Mouse (Mus musculus): ENCODE data around the gene Aox3. TPM values are rescaled to one million over a fixed set of nuclear protein-coding genes. Genes with fewer than 3 reads are reported as not detected.

Gene Aox3
- polyA plus RNA-seq, 1 experiment from 2014 or later = 0.47 TPM

GRCm38 (mm10) chr1:58099119-58099518 is 13.8 kb upstream of the Aox3 start:
- no peak for TF ChIP-seq CTCF (IDR thresholded peaks at IDR 0.05; ENCODE audit: low read depth)
- no peaks in the 10 kb centered on the region for H3K9me3 ChIP-seq (ENCODE audit: control insufficient read depth)
- H3K4me1 ChIP-seq (replicated peaks; ENCODE audit: control insufficient read depth, insufficient read depth, low read length) = no peaks in the 10 kb centered on the region

GRCm38 (mm10) chr1:58101531-58102146 is 11.3 kb upstream of the Aox3 start:
- Histone ChIP-seq H3K4me1 (replicated peaks; ENCODE audit: control insufficient read depth, insufficient read depth, low read length) (no peaks in the 10 kb centered on the region), H3K4me3 (ENCODE audit: low read depth, low read length) (no peak overlapping the region), H3K9me3 (ENCODE audit: control insufficient read depth) (no peaks in the 10 kb centered on the region), H3K27ac (ENCODE audit: low read depth, low read length) (no peak overlapping the region), H3K36me3 (ENCODE audit: control insufficient read depth, insufficient read depth) (no peaks in the 10 kb centered on the region), H3K4me2 (replicated peaks; ENCODE audit: low read depth) (no peak overlapping the region), H3K27me3 (replicated peaks; ENCODE audit: control insufficient read depth, insufficient read depth, low read length) (no peaks in the 10 kb centered on the region), H3K9ac (ENCODE audit: low read depth, low read length) (no peak overlapping the region)
- no peak for TF ChIP-seq CTCF (IDR thresholded peaks at IDR 0.05; ENCODE audit: low read depth)
- ATAC-seq = no peak
- 63% methylated on average over 2 of the region's 2 CpGs for WGBS

More at GRCm38 (mm10) chr1:58099119-58099518, 13.8 kb upstream of the Aox3 start:
- H3K4me2 ChIP-seq (replicated peaks; ENCODE audit: low read depth) = no peak overlapping the region
- H3K9ac ChIP-seq (ENCODE audit: low read depth, low read length) = no peak overlapping the region
- H3K4me3 ChIP-seq (ENCODE audit: low read depth, low read length) = no peak overlapping the region
- H3K27ac ChIP-seq (ENCODE audit: low read depth, low read length) = no peak overlapping the region
- no peak for ATAC-seq
- H3K36me3 ChIP-seq (ENCODE audit: control insufficient read depth, insufficient read depth) = no peaks in the 10 kb centered on the region
- H3K27me3 ChIP-seq (replicated peaks; ENCODE audit: control insufficient read depth, insufficient read depth, low read length) = 0 out of 2 replicates have a peak, but pooled peaks cover 2% of the 10 kb centered on the region

DNA sequence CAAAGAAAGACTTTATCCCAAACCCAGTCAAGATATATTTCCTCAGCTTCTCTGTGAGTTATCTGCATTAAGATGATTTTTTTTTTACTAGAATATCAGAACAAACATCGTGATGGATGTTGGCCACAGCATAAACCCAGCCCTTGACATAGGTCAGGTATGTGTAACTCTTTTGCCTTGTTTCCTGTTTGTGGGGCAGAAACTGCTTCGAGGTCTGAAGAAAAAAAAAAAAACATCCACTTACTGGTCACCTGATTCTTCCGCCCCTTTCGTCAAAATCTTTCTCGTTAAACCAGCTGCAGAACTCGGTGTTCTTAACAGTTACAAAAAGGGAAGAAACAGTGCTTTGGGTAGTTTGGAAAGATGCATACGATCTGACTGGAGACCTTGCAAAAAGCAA is 10.4 kb upstream of the Aox3 start:
- Histone ChIP-seq H3K9me3 (ENCODE audit: control insufficient read depth) (no peaks in the 10 kb centered on the region), H3K27me3 (replicated peaks; ENCODE audit: control insufficient read depth, insufficient read depth, low read length) (no peaks in the 10 kb centered on the region), H3K9ac (ENCODE audit: low read depth, low read length) (no peak overlapping the region), H3K27ac (ENCODE audit: low read depth, low read length) (no peak overlapping the region), H3K4me2 (replicated peaks; ENCODE audit: low read depth) (no peak overlapping the region), H3K4me1 (replicated peaks; ENCODE audit: control insufficient read depth, insufficient read depth, low read length) (no peaks in the 10 kb centered on the region), H3K4me3 (ENCODE audit: low read depth, low read length) (no peak overlapping the region), H3K36me3 (ENCODE audit: control insufficient read depth, insufficient read depth) (no peaks in the 10 kb centered on the region)
- TF ChIP-seq CTCF (IDR thresholded peaks at IDR 0.05; ENCODE audit: low read depth) = no peak
- 71% methylated on average over 7 of the region's 7 CpGs for WGBS
- ATAC-seq = no peak

GRCm38 (mm10) chr1:58105685-58106084 is 7.2 kb upstream of the Aox3 start:
- Histone ChIP-seq H3K9me3 (ENCODE audit: control insufficient read depth) (no peaks in the 10 kb centered on the region), H3K9ac (ENCODE audit: low read depth, low read length) (no peak overlapping the region), H3K36me3 (ENCODE audit: control insufficient read depth, insufficient read depth) (no peaks in the 10 kb centered on the region), H3K4me3 (ENCODE audit: low read depth, low read length) (no peak overlapping the region), H3K27me3 (replicated peaks; ENCODE audit: control insufficient read depth, insufficient read depth, low read length) (no peaks in the 10 kb centered on the region), H3K4me2 (replicated peaks; ENCODE audit: low read depth) (no peak overlapping the region), H3K27ac (ENCODE audit: low read depth, low read length) (no peak overlapping the region), H3K4me1 (replicated peaks; ENCODE audit: control insufficient read depth, insufficient read depth, low read length) (no peaks in the 10 kb centered on the region)
- no peak for TF ChIP-seq CTCF (IDR thresholded peaks at IDR 0.05; ENCODE audit: low read depth)
- WGBS = 83% methylated on average over 6 of the region's 6 CpGs
- ATAC-seq = no peak

- Histone ChIP-seq H3K27me3 (replicated peaks; ENCODE audit: control insufficient read depth, insufficient read depth, low read length) (no peaks in the 10 kb centered on the region), H3K9ac (ENCODE audit: low read depth, low read length) (no peak overlapping the region), H3K4me2 (replicated peaks; ENCODE audit: low read depth) (no peak overlapping the region), H3K36me3 (ENCODE audit: control insufficient read depth, insufficient read depth) (no peaks in the 10 kb centered on the region), H3K27ac (ENCODE audit: low read depth, low read length) (no peak overlapping the region), H3K4me3 (ENCODE audit: low read depth, low read length) (no peak overlapping the region), H3K4me1 (replicated peaks; ENCODE audit: control insufficient read depth, insufficient read depth, low read length) (no peaks in the 10 kb centered on the region), H3K9me3 (ENCODE audit: control insufficient read depth) (no peaks in the 10 kb centered on the region)
- WGBS = 73% methylated on average over 2 of the region's 2 CpGs
- ATAC-seq = no peak
- no peak for TF ChIP-seq CTCF (IDR thresholded peaks at IDR 0.05; ENCODE audit: low read depth)
These were observed 5.9 kb upstream of the Aox3 start for GRCm38 (mm10) chr1:58107066-58107465.

DNA sequence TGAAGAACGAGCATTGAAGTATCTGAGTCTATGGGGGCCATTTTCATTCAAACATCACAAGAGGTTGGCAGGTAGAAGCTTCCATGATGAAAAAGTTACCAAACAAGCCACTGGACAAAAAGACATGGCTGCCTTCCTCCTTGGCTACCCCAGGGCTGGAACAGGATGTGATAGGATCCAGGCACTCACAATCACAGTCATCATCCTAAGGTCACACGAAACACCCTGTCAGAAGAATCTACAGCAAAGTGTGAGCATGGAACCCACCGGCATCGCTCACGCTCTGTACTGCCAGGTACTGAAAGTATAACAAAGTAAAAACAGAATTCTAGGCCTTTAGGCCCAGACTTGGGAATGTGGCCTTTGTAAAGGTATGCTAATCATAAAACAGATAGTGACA is 2.7 kb upstream of the Aox3 start:
- Histone ChIP-seq H3K4me2 (replicated peaks; ENCODE audit: low read depth) (no peak overlapping the region), H3K36me3 (ENCODE audit: control insufficient read depth, insufficient read depth) (no peaks in the 10 kb centered on the region), H3K9me3 (ENCODE audit: control insufficient read depth) (no peaks in the 10 kb centered on the region), H3K9ac (ENCODE audit: low read depth, low read length) (no peak overlapping the region), H3K4me1 (replicated peaks; ENCODE audit: control insufficient read depth, insufficient read depth, low read length) (no peaks in the 10 kb centered on the region), H3K27me3 (replicated peaks; ENCODE audit: control insufficient read depth, insufficient read depth, low read length) (no peaks in the 10 kb centered on the region), H3K27ac (ENCODE audit: low read depth, low read length) (no peak overlapping the region), H3K4me3 (ENCODE audit: low read depth, low read length) (no peak overlapping the region)
- ATAC-seq = no peak
- 91% methylated on average over 5 of the region's 5 CpGs for WGBS
- TF ChIP-seq CTCF (IDR thresholded peaks at IDR 0.05; ENCODE audit: low read depth) = no peak

- 66% methylated on average over 4 of the region's 4 CpGs for WGBS
- H3K9me3 ChIP-seq (ENCODE audit: control insufficient read depth) = no peaks in the 10 kb centered on the region
- H3K4me1 ChIP-seq (replicated peaks; ENCODE audit: control insufficient read depth, insufficient read depth, low read length) = no peaks in the 10 kb centered on the region
- H3K27me3 ChIP-seq (replicated peaks; ENCODE audit: control insufficient read depth, insufficient read depth, low read length) = no peaks in the 10 kb centered on the region
- H3K4me2 ChIP-seq (replicated peaks; ENCODE audit: low read depth) = no peak overlapping the region
- no peaks in the 10 kb centered on the region for H3K36me3 ChIP-seq (ENCODE audit: control insufficient read depth, insufficient read depth)
- no peak overlapping the region for H3K9ac ChIP-seq (ENCODE audit: low read depth, low read length)
- H3K4me3 ChIP-seq (ENCODE audit: low read depth, low read length) = no peak overlapping the region
- ATAC-seq = no peak
- H3K27ac ChIP-seq (ENCODE audit: low read depth, low read length) = no peak overlapping the region
- no peak for TF ChIP-seq CTCF (IDR thresholded peaks at IDR 0.05; ENCODE audit: low read depth)
These were observed 1.6 kb upstream of the Aox3 start for GRCm38 (mm10) chr1:58111315-58111714.
